Mouse (Mus musculus): ENCODE results near the gene Tmem184c.

DNA sequence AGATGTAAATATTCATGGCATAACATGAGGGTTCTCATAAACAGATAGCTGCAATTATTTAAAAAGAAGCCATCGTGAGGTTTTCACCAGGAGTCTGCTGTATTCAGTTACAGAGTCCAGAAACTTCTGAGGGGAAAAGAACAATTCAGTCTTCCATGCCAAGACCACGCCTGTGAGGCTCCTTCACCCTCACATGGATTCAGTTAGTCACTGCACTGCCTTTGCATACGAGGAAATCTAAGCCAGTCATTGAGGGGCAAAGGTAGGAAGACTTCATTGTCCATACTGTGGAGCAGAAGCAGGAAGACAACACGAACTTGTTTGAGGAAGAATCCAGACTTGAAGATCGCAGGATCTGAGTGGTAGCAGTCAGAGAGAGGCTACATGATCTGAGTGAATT, 23.5 kb upstream of the Tmem184c start:
- TF ChIP-seq CTCF (IDR thresholded peaks at IDR 0.05; ENCODE audit: low read depth) (no peak), EP300 (IDR thresholded peaks at IDR 0.05; ENCODE audit: low read depth) (no peak)
